Mouse (Mus musculus) naive thymus-derived CD4-positive, alpha-beta T cell, adult 2 months (primary cell): ENCODE data around the gene Gphn.

Source experiments
- DNase-seq: peaks from one replicate; pipeline ENCODE4 v3.0.0-alpha.2; 2011; ENCODE audit warnings: low read depth

Gene Gphn

GRCm38 (mm10) chr12:78225707-78226518 lies at the start of gene Gphn:
Gene Gphn (plus strand): TSS chr12:78226379.
- DNase-seq = peak; percentile 82

GRCm38 (mm10) chr12:78181452-78181851 lies 44.7 kb upstream of the Gphn start:
- DNase-seq = no peak

GRCm38 (mm10) chr12:78193942-78194341 lies 32.2 kb upstream of the Gphn start, which contains the start of gene Gm6657:
Gene Gm6657 (plus strand): TSS chr12:78194242.
- DNase-seq = no peak

- no peak for DNase-seq
Measured at GRCm38 (mm10) chr12:78195368-78195767, 30.8 kb upstream of the Gphn start.

GRCm38 (mm10) chr12:78203646-78204045 lies 22.5 kb upstream of the Gphn start:
- DNase-seq = no peak

GRCm38 (mm10) chr12:78205915-78206570 lies 20.1 kb upstream of the Gphn start:
- peak; percentile 70 for DNase-seq

GRCm38 (mm10) chr12:78206571-78206960 lies 19.6 kb upstream of the Gphn start:
- DNase-seq = no peak

GRCm38 (mm10) chr12:78209856-78210255 lies 16.3 kb upstream of the Gphn start:
- no peak for DNase-seq

- no peak for DNase-seq
Measured at GRCm38 (mm10) chr12:78215490-78215889, 10.7 kb upstream of the Gphn start.

GRCm38 (mm10) chr12:78219191-78219825 lies 6.9 kb upstream of the Gphn start:
- no peak for DNase-seq

GRCm38 (mm10) chr12:78226519-78226875 lies 318 bp downstream of the Gphn start:
- DNase-seq = no peak

GRCm38 (mm10) chr12:78227021-78227932 lies 1.1 kb downstream of the Gphn start:
- peak; percentile 50 for DNase-seq

GRCm38 (mm10) chr12:78228139-78228538 lies 2.0 kb downstream of the Gphn start:
- peak; percentile 13 for DNase-seq

GRCm38 (mm10) chr12:78232560-78232959 lies 6.4 kb downstream of the Gphn start:
- DNase-seq = no peak

- peak; percentile 27 for DNase-seq
Measured at GRCm38 (mm10) chr12:78248366-78248765, 22.2 kb downstream of the Gphn start.

GRCm38 (mm10) chr12:78249151-78249550 lies 23.0 kb downstream of the Gphn start:
- no peak for DNase-seq

- no peak for DNase-seq
Measured at GRCm38 (mm10) chr12:78277386-78277785, 51.2 kb downstream of the Gphn start.

- no peak for DNase-seq
Measured at GRCm38 (mm10) chr12:78290384-78290783, 64.2 kb downstream of the Gphn start.

- DNase-seq = no peak
Measured at GRCm38 (mm10) chr12:78298824-78299398, 72.7 kb downstream of the Gphn start.

GRCm38 (mm10) chr12:78315106-78315505 lies 88.9 kb downstream of the Gphn start:
- DNase-seq = no peak

- DNase-seq = no peak
Measured at GRCm38 (mm10) chr12:78327946-78328345, 101.8 kb downstream of the Gphn start.
